Mouse (Mus musculus) embryo, embryonic 10 days (tissue): ENCODE measurements around the gene Npas4.
"Not testable (repeated sequence)": the region's sequence is repeated elsewhere in the genome, so short reads cannot be mapped to it uniquely, and the experiment has no call there.

Experiments
- DNase-seq: peaks from one replicate; pipeline ENCODE4 v3.0.0-alpha.2; 2015; ENCODE audit warnings: low spot score

The Npas4 gene

DNA sequence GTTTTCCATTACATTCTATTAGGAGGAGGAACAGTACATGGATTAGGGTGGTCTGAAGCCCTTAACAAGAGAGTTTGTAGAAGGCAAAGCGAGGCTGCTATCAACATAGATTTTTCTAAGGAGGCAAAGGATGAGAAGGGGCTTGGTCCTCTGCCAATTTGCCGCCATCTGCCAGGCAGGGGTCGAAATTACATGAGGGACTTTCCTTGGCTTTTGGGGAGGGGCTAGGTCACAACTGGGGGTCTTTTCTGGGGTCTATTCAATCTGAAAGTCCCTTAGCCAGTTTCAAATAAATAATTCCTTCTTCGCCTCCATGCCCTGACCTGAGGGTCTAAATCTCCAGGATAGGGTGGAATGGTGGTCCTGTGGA lies at the start of gene Npas4:
TSS of gene Npas4 (minus strand) at position 61 of the 370 bp plus-strand sequence.
- no peak for DNase-seq

DNA sequence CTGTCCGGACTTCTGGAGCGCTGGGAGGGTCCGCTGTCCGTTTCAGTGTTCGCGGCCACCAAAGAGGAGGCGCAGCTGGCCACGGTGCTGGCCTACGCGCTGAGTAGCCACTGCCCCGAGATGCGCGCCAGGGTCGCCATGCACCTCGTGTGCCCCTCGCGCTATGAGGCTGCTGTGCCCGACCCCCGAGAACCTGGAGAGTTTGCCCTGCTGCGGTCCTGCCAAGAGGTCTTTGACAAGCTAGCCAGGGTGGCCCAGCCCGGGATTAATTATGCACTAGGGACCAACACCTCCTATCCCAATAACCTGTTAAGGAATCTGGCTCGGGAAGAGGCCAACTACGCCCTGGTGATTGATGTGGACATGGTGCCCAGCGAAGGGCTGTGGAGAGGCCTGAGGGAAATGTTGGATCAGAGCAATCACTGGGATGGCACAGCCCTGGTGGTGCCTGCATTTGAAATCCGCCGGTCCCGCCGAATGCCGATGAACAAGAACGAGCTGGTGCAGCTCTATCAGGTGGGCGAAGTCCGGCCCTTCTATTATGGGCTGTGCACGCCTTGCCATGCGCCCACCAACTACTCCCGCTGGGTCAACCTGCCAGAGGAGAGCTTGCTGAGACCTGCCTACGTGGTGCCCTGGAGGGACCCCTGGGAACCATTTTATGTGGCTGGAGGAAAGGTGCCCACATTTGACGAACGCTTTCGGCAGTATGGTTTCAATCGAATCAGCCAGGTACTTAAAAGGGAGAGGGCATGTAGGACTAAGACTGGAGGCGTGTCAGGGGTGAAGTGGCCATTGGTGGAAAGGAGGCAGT lies 49.4 kb upstream of the Npas4 start:
- peak; percentile 43 for DNase-seq

DNA sequence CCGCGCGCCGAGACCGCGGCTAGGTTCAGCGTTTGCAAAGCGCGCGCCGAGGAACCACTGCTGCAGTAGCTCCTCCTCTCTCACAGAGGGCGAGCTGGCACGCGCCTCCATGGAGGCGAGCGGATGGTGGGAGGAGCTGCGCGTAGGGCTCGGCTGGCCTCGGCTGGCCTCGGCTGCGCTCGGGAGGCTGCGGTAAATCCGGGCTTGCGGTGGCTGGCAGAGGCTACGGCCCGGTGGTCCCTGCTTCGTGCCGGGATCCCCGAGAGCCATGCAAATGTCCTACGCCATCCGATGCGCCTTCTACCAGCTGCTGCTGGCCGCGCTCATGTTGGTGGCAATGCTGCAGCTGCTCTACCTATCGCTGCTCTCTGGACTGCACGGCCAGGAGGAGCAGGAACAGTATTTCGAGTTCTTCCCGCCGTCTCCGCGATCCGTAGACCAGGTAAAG lies 48.6 kb upstream of the Npas4 start, which contains the start of the genes B4gat1 and AC124502.3:
TSS of gene B4gat1 (plus strand) at position 118 of the 448 bp plus-strand sequence.
TSS of gene AC124502.3 (plus strand) at position 183 of the 448 bp plus-strand sequence.
- peak; percentile 97 for DNase-seq

DNA sequence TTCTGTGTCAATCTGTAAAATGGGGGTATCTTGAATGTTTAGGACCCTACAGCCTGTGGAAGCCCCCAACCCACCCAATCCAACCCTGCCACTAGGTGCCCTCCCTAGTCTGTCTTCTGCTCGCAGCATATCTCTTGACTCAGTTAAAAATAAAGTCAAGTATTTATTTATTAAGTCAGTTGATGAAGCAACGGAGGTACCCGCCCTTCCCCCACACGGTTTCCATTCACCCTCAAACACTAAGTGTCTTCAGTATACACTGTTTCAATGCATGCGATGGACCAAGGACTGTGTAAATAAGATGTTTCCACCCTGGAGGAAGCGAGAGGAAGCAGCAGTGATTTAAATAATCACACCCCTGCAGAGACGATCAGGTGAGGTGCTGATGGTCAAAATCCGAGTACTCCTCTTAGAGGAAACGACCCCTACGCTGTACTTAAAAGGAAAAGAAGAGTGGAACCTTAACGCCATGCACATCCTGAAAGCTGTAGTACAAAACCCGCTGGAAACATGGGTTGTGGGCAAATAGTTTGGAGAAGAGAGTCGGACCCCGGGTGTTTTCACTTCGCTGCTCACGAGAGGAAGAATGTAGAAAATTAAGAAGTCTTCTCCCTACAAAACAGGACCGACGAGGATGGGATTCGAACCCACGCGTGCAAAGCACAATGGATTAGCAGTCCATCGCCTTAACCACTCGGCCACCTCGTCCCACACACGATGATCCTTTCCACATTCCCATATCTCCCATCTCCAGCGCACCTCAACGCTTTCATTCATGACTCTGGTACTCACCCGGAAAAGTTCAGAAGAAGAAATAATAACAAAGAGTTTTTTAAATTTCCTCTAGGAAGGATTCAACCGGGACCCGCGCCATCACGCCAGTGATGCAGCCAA lies 47.8 kb upstream of the Npas4 start:
- DNase-seq = peak; percentile 95

DNA sequence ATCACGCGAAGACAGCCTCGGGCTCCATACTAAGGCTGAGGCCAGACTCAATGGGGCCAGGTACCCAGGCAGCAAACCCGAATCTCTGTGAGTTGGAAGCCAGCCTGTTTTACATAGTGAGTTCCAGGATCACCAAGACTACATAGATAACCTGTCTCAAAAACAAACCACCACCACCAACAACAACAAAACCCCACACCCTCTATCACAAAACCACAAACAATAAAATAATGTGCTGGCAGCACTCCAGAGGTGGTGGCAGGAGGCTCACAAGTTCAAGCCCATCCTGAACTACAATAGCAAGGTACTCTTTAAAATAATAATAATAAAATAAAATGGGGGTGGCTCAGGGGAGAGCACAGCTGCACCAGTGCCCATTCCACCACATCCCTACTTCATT lies 46.5 kb upstream of the Npas4 start:
- DNase-seq = no peak

DNA sequence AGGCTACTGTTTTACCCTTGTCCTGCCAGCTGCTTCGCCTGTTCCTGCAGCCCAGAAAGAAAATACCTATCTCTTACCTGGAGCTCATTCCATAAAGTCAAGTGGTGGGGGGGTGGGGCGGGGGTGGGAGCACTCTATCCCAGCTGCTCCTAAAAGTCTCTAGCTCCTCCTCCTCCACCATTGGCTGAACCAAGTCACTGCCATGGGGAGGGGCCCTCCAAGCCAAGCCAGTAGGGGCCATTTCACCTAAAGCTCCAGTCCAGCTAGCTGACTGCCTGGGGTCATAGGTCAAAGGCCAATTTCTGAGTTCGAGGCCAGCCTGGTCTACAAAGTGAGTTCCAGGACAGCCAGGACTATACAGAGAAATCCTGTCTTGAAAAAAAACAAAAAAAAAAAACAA lies 42.6 kb upstream of the Npas4 start:
- DNase-seq = no peak

DNA sequence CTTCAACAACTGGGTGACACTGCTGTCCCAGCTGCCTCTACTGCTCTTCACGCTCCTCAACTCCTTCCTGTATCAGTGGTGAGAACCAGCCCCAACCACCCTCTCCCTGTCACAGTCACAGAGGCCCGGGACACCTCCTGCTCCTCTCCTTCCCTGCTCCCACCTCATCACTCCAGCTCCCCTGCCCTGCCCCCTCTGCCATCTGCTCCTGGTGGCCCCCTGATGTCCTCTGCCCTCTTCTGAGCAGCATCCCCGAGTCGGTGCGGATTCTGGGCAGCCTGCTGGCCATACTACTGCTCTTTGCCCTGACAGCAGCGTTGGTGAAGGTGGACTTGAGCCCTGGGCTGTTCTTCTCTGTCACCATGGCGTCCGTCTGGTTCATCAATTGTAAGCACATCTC lies 36.0 kb upstream of the Npas4 start:
- no peak for DNase-seq

DNA sequence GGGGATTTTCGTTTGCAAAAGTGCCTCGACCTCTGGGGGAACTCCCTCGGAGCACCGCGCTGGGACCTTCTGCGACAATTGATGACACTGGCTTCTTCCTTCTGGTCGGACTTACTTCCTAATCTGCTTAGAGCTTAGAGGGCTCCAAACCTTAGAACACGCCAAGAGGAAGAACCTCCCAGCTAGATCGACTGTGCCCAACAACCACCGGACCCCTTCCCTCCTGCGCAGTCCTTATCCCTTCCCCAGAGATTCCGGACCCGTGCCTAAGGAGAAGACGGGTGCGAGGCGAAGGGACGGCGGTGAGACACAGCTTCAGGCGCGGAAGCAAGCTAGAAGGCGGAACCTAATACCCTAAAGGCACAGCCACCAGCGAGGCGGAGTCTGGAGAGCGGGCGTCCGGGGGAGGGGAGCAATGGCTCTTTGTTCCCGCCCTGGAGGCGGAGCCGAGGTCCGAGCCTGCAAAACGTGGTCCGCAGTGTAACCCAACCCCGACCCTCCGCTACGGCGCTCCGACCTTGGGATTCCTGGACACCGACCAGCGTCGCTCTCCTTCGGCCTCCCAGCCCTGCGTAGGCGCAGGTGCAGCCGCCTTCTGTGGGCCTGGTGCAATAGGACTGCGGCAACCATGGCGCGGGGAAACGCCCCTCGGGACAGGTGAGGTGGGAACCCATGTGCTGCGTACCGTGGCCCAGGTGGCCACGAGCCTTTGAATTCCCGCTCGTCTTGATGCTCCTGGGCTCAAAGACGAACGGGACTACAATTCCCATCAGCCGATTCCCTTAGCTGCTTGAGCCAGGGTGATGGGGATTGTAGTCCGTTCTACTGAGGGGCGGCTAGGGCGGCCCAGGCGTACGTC lies 33.7 kb upstream of the Npas4 start, which contains the start of gene Slc29a2:
TSS of gene Slc29a2 (plus strand) at position 240 of the 859 bp plus-strand sequence.
- DNase-seq = peak; percentile 97

DNA sequence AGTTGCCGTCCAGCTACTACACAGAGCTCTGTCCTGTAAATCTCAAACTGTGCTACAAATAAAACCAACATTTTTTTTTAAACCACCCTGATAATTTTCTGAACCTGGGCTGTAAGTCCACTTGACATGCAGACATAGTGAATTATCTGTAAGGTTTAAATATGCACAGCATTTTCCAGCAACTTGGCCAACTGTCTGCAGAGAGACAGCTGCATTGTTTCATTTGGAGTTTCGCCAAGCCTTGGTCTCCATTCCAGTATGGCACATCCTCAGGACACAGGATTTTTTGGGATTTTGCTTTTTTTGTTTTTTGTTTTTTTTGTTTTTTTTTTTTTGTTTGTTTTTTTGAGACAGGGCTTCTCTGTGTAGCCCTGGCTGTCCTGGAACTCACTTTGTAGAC lies 31.3 kb upstream of the Npas4 start:
- DNase-seq = no peak

DNA sequence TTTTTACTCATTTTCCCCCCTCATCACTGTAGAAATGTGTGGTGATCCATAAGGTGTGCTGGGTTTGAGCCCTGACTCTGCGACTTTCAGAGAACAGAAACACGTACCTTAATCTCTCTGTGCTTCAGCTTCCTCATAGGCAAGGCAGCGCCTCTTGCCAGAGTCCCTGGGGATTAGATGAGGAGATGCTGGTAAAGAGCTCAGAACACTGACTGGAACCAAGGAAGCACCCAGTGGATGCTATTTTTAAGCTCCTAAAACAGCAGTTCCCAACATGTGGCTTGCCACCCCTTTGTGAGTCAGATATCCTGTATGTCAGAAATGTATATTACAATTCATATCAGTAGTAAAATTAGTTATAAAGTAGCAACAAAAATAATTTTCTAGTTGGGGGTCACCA lies 28.1 kb upstream of the Npas4 start:
- DNase-seq = no peak

DNA sequence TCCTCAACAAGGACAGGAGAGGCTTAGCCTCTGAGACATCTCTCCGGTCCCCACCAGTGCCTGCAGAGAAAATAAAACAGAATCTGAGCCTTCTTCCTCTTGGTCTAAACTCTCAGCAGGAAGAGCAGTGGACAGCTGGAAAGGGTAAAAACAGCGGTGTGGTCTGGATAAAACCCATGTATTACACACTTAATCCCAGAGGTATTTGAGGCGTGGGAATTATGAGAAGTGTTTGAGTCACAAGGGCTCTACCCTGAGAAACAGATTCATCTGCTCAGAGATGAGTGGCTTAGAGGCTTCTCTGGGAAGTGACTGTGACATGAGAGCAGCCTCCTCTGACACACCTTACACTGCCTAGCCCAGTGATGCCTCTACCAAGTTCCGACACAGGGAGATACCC lies 27.5 kb upstream of the Npas4 start:
- DNase-seq = no peak

DNA sequence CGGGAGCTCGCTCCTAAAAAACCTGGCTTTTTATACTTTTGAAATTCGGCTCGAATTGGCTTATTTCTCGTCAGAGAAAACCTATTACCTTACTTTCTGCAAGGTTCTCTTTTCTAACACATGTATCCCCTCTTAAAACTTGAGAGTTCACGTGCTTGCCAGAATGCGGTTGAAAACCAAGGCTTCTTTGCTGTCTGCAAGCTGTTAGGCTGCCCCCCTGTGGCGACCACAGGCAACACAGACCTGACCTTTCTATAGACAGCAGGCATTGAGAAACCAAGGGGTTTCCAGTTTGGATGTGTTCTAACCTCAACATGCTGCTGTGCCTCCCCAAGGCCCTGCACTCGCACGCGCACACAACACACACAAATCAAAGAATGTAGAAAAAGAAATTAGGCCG lies 26.7 kb upstream of the Npas4 start:
- peak; percentile 89 for DNase-seq

DNA sequence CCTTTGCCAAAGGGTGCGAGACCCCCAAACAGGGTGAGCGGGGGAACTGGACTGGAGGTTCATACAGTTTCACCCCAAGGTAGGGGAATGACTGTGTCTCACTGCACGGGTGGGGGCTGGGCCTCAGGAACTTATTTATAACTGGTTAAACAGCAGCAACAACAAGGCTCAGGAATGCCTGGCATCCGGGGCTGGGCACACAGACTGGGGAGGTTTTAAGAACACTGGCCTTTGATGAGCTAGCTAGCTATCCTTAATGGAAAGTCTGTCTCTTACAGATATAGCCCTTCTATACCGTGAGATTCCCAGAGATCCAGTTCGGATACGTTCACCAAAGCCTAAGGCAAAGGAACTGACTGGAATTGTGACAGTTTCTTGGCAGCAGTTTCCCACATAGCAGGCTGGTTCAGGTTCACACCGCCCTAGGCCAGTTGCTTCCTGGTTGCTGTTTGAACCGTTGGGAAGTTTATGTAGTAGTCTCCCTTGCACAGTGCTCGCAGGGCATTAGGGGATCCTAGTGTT lies 26.2 kb upstream of the Npas4 start:
- DNase-seq = peak; percentile 11

DNA sequence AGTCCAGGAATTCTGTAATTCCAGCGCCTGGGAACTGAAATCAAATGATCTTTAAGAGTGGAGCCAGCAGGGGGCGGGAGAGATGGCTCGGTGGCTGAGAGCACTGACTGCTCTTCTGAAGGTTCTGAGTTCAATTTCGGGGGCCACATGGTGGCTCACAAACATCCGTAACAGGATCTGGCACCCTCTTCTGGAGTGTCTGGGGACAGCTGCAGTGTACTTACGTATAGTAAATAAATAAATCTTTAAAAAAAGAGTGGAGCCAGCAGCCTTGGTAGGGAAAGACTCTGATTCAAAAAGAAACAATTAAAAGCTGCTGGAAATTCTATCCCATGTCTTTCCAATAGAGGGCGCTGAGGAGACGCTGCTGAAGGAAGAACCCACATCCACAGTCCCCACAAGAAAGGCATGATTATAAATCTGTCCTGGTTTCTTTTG lies 24.9 kb upstream of the Npas4 start:
- peak; percentile 59 for DNase-seq

DNA sequence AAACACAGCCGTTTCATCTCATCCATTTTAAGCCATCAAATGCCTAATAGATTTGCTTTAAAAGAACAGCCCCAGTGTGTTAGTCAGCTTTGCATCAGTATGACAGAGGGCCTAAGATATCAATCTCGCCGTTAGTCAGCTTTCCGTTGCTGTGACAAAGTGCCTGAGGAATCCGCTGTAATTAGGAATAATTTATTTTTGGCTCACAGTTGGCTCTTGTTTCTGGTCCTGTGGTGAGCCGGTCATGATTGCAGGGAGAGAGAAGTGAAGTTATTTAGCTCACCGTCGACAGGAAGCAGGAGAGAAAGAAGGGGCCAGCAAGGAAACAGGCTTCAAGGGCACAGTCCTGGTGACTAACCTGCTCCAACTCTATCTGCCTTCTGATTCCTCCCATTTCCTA lies 23.0 kb upstream of the Npas4 start:
- DNase-seq = no peak

DNA sequence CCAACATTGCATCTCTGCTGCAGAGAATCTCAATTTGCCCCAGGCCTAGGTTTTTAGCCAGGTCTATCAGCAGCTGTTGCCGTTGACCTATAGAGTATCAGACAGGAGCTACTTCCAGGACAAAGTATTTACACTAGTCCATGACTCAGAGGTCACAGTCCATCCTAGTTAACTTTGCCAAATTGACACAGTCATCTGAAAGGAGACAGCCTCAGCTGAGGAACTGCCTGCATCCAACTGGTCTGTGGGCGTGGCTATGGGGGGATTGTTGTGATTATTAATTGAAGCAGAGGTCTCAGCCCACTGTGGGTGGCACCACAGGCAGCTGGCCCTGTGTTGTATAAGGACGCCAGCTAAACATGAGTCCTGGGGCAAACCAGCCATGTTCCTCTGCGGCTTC lies 14.8 kb upstream of the Npas4 start:
- DNase-seq = no peak

DNA sequence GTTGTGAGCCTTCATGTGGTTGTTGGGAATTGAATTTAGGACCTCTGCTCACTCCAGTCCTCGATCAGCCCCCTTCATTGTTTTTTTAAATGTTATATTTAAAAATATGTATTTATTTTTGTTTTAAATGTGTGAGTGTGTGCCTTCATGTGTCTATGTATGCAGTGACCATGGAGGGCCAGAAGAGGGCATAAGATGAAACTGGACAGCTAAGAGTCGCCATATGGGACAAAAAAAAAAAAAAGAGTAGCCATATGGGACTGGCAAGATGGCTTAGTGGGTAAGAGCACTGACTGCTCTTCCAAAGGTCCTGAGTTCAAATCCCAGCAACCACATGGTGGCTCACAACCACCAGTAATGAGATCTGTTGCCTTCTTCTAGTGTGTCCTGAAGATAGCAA lies 13.5 kb upstream of the Npas4 start:
- DNase-seq = not testable (repeated sequence)

DNA sequence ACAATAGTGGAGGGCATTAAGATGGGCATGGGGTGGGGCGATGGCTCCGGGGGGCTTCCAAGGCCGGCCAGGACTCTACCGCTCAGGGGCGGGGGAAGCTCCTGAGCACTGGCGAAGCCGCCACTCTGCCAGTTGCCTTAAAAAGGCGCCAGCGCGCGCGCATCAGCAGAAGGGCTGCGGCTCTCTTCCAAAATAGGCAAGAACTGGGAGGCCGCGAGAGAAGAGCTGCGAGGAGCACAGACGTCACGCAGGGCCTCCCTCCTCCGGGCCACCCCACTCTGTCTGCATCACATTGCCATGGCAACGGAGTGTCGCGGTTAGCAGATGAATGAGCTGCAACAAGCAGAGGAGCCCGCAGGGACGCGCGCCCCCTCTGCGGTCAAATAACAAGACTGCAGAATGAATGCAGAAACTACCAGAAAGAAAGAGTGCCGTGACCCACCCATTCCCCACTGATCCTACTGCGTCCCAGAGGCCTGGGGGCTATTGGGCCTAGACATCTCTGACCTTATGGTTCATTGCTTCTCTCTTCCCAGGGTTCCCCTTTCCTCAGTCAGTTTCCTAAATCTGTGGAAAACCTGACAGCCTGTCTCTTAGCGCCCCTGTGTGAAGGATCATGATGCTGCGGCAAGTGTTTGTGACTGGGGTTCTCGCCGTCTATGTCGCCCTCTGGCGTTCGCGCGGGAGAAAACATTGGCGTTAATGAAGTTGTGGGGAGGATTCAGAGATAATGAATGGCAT lies 11.7 kb upstream of the Npas4 start:
- DNase-seq = peak; percentile 93

DNA sequence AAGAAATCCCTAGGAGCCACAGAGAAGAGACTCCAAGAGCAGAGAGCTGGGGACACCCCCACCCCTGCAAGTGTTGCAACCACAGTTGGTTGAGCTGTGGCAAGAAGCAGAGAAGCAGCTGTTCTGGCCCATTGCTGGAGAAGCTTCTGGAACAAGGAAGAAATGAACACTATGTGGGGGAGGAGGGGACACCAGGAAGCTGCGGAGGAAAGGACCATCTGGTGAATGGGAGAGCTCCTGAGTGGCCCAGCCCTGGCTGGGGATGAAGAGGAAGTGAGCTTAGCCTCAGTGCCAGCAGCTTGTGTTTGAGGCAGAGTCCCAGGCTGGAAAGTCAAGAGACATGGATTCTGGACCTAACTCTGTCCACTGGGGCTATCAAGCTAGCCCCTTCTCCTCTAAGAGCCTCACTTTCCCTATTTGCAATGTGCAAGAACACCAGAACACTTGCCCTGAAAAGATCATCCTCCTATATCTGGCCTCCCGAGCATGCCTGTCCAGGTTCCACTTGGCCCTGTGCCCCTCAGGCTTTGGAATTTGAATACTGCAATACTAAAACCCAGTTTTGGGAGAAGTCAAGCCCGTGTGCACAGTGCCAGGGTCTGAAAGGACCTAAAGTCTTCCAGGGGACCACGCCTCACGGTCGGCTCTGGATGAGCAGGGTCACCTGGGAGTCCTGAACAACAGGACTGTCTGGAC lies 9.5 kb upstream of the Npas4 start:
- no peak for DNase-seq

DNA sequence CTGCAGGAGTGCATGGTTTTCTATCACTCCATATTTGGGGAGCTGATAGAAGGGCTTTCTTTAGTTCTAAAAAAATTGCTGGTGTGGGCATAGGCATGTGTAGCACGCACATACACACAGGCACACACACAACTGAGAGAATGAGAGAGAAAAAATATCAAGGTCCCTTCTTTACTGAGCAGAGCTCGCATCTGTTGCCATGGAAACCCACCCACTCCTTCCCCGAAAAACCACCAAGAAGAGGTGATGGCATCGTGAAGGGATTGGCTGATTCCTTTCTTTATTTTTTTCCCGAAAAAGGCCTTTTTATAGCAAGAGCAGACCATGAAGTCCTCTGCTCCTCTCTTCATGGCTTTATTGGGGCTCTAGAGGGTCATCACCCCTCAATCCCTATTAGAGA lies 3.9 kb upstream of the Npas4 start:
- DNase-seq = no peak
